Mouse (Mus musculus): ENCODE results near the gene Ralbp1.

Gene Ralbp1

DNA sequence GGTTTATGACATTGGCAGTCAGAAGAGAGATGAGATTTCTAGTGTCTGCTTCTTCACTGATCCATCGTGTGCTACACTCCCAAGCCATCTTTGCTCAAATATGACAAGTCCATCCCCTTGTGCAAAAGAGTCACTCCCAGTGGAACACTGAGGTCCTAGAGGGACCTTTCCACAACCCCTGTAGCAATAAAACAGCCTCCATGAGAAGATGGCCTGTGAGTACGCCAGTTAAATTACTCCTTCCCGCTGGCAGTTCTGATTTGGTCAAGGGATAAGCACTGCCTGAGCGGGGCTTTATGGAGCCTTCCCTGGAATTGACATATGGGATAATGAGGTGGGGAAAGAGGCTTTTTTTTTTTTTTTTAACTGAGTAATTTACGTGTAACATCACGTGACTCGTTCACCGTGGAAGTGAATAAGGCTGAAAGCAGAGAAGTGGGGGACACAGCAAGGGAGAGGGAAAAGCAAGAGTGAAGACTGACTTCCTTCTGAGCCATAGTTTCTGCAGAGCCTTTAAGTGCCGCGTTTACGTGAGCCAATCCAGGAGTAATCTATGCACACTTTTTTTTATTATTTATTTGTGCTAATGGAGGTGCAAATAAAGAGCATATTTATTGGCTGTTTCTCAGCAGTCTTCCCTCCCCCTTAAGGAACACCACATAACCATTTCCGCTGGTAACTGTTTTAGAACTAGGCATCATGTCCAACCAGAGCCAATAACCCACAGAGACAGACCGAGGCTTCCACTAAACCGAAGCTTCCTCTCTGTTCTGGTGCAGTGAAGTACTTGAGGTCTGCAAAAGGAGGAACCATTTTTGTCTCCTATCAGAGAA is at the start of gene Ralbp1:
Ralbp1 (minus strand) TSS at position 102 of the 833 bp plus-strand sequence.
- POLR2A ChIA-PET, result interaction anchor here (0.6 to 5.7 kb wide), 43 partner anchors 8 to 599 kb away, joined by 3 to 71 read pairs (median 5); partner anchors contain the start of genes Vapa (in 2 of the 4), Ankrd12 (in 1 of the 4), Ndufv2 (in 1 of the 4) and Ppp4r1 (in 1 of the 4)
- CTCF ChIA-PET, result interaction anchor here in 3 of 4 experiments (0.6 to 2.9 kb wide), 7 partner anchors 12 to 205 kb away, joined by 3 to 18 read pairs (median 5); no protein-coding TSS in a partner anchor

- ChIA-PET POLR2A (interaction anchor here in 1 of 4 experiments (0.8 to 1.0 kb wide), 2 partner anchors 22 to 47 kb away, joined by 3 read pairs; no protein-coding TSS in a partner anchor), CTCF (interaction anchor here (0.5 to 1.3 kb wide), 16 partner anchors 8 to 977 kb away, joined by 3 to 7 read pairs (median 3); partner anchors contain the start of genes Twsg1 (in 2 of the 4) and Washc1 (in 1 of the 4))
Observed at GRCm38 (mm10) chr17:65933741-65934140, 48.1 kb upstream of the Ralbp1 start.

- ChIA-PET CTCF (interaction anchor here in 3 of 4 experiments (0.6 to 1.2 kb wide), 3 partner anchors 58 to 418 kb away, joined by 3 to 5 read pairs (median 3); no protein-coding TSS in a partner anchor), POLR2A (interaction anchor here in 1 of 4 experiments (0.6 to 2.4 kb wide), 3 partner anchors 8 to 550 kb away, joined by 3 to 6 read pairs (median 3); no protein-coding TSS in a partner anchor)
Observed at GRCm38 (mm10) chr17:65931525-65931924, 45.9 kb upstream of the Ralbp1 start.

- CTCF ChIA-PET, result interaction anchor here in 1 of 4 experiments (0.6 kb wide), 1 partner anchor 419 kb away, joined by 5 read pairs; no protein-coding TSS in a partner anchor
Observed at GRCm38 (mm10) chr17:65930960-65931359, 45.4 kb upstream of the Ralbp1 start.

GRCm38 (mm10) chr17:65930158-65930826 is 44.7 kb upstream of the Ralbp1 start:
- ChIA-PET POLR2A (interaction anchor here in 2 of 4 experiments (0.6 to 2.4 kb wide), 5 partner anchors 9 to 331 kb away, joined by 3 to 6 read pairs (median 3); no protein-coding TSS in a partner anchor), CTCF (interaction anchor here in 1 of 4 experiments (0.6 kb wide), 1 partner anchor 225 kb away, joined by 10 read pairs; no protein-coding TSS in a partner anchor)

More at GRCm38 (mm10) chr17:65930960-65931359, 45.4 kb upstream of the Ralbp1 start:
- POLR2A ChIA-PET, result interaction anchor here in 2 of 4 experiments (0.6 to 2.4 kb wide), 5 partner anchors 9 to 551 kb away, joined by 3 to 6 read pairs (median 3); no protein-coding TSS in a partner anchor

DNA sequence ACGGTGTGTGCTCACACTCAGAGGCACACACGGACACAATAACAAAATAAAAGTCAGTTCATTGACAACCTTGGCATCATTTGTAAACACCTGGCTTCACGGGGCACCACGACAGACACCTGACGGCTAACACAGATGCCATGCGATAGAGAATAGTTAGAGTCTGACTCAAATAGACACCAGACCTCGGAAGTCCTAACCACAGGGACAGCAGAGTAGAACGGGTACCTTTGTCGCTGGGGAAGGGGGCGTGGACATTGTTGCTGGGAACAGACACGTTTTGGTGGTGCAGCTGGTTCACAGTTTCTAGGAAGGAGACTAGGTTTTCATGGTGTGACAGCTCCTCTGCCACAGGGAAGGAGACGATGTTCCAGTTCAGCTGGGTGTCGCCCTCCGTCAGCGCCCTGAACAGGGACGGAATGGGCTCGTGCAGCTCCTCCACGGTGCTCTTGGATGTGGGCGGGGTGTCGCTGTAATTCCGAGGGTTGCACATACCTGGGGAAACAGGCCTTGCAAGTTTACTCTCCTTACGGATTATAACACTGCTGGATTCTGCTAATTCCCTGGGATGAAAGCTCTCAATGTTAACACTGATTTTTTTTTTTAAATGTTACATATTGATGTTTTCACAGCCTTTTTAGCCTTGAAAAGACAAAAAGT is 43.9 kb upstream of the Ralbp1 start:
- CTCF ChIA-PET, result interaction anchor here in 2 of 4 experiments (0.7 to 0.9 kb wide), 2 partner anchors 22 to 178 kb away, joined by 3 read pairs; partner anchors contain the start of gene Twsg1 (in 1 of the 2)

DNA sequence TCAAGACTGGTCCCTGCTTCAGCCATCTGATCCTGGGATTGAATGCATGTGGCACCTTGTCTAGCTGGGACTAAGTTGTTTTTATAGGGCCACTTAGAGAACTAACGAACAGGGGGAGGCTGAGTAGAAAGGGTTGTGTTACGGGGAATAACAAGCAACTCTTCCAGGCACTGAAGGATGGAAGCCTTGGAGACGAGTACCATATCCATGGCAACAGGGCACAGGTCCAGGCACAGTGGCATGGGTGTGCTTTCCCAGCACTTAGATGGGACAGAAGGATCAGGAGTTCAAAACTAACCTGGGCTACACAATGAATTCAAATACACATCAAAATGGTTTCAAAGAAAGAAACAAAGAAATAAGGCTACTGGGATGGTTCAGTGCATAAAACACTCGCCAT is 41.5 kb upstream of the Ralbp1 start:
- ChIA-PET POLR2A (interaction anchor here in 1 of 4 experiments (0.6 kb wide), 1 partner anchor 44 kb away, joined by 6 read pairs; no protein-coding TSS in a partner anchor), CTCF (no interaction called here)

More for the DNA sequence above, 43.9 kb upstream of the Ralbp1 start:
- POLR2A ChIA-PET, result interaction anchor here in 3 of 4 experiments (0.6 to 0.9 kb wide), 4 partner anchors 46 to 1998 kb away, joined by 3 to 4 read pairs (median 3); no protein-coding TSS in a partner anchor

DNA sequence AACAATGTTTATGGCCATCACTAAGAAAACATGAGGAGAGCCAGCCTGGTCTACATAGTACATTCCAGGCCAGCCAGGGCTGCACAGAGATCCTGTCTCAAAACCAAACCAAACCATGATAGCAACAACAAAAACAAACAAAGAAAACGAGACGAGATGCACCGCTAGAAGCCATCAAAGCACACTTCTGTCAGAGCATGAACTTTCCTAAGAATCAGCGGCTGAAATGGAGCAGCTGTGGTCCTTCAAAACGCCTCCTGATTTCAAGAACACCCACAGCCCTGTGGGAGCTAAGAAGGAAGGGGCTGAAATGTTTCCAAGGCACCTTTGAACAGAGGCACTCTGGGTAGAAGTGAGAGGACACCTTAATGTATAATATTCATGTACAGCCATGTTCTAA is 38.6 kb upstream of the Ralbp1 start:
- POLR2A ChIA-PET, result interaction anchor here in 2 of 4 experiments (1.3 to 1.6 kb wide), 3 partner anchors 10 to 203 kb away, joined by 3 read pairs; no protein-coding TSS in a partner anchor
- CTCF ChIA-PET, result no interaction called here

- ChIA-PET POLR2A (interaction anchor here in 2 of 4 experiments (0.6 to 2.2 kb wide), 2 partner anchors 17 to 201 kb away, joined by 3 to 6 read pairs; no protein-coding TSS in a partner anchor), CTCF (no interaction called here)
Observed at GRCm38 (mm10) chr17:65921975-65922374, 36.4 kb upstream of the Ralbp1 start.

- ChIA-PET CTCF (interaction anchor here in 1 of 4 experiments (1.5 kb wide), 1 partner anchor 14 kb away, joined by 4 read pairs; no protein-coding TSS in a partner anchor), POLR2A (interaction anchor here in 2 of 4 experiments (0.6 to 1.3 kb wide), 4 partner anchors 15 to 35 kb away, joined by 3 to 8 read pairs (median 4); no protein-coding TSS in a partner anchor)
Observed at GRCm38 (mm10) chr17:65919235-65919634, 33.6 kb upstream of the Ralbp1 start.

DNA sequence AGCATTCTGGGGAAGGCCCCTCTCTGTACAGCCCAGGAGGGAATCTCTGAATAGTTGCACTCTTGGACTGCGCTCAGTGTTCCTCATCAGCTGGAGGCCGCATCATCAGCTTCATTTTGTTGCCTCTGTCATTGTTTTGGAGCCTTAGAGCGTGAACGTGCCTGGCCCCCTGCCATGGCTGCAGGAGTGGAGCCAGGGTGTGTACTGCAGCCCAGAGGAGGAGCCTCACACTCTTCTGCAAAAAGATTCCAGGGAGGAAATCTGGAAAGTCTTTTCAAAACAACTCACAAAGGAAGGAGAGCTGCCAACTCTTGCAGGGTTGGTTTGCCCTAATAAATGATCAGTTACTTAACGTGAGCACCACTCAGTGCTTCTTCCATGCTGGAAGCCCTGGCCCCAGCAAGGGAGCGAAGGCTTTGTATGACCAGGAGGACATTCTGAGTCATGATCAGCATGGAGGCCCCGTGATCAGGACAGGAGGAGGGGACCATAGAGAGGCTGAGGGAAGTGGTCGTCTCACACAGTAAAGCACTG is 30.6 kb upstream of the Ralbp1 start:
- ChIA-PET POLR2A (interaction anchor here in 2 of 4 experiments (0.7 to 1.1 kb wide), 5 partner anchors 9 to 568 kb away, joined by 3 to 4 read pairs (median 3); no protein-coding TSS in a partner anchor), CTCF (interaction anchor here in 1 of 4 experiments (0.7 kb wide), 1 partner anchor 47 kb away, joined by 3 read pairs; no protein-coding TSS in a partner anchor)

DNA sequence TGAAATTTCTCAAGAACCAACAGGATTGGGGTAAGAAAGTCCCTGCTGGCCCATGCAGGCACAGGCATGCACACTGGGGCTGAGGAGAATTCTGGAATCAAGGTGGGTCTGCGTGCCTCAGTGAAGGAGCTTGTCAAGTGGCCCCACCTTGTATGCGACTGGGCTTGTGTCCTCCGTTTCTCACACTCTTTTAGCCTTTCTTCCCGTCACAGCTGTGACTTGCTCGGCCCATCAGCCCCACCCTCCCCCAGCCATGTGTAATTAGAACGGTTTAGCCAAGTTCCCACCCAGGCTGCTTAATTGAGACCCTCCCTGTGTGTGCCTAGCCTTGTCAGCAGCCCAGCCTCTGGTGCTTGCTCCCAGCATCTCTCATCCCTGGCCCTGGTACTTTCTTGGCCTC is 28.5 kb upstream of the Ralbp1 start:
- ChIA-PET POLR2A (interaction anchor here in 2 of 4 experiments (0.7 to 1.6 kb wide), 3 partner anchors 11 to 36 kb away, joined by 3 to 4 read pairs (median 4); no protein-coding TSS in a partner anchor), CTCF (interaction anchor here in 1 of 4 experiments (1.1 kb wide), 1 partner anchor 47 kb away, joined by 3 read pairs; no protein-coding TSS in a partner anchor)

DNA sequence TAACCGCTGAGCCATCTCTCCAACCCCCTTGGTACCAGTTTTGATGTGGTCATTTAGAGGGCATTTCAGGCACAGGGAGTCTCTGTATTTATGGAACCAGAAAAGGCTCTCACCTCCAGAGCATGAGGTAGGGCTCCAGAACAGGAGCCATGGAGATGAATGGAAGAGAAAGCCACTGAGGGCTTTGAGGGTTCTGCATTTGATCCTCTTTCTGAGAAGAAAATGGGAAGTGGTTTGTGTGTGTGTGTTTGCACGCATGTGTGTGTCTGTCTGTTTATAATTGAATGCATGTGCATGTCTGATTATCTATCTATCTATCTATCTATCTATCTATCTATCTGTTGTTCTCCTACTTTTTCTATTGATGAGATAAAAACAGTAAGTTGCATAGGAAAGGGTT is 26.6 kb upstream of the Ralbp1 start:
- CTCF ChIA-PET, result no interaction called here
- POLR2A ChIA-PET, result interaction anchor here in 2 of 4 experiments (0.7 to 1.4 kb wide), 3 partner anchors 13 to 28 kb away, joined by 3 read pairs; no protein-coding TSS in a partner anchor

- POLR2A ChIA-PET, result interaction anchor here in 2 of 4 experiments (0.6 to 1.0 kb wide), 2 partner anchors 38 to 125 kb away, joined by 4 to 5 read pairs; no protein-coding TSS in a partner anchor
- CTCF ChIA-PET, result no interaction called here
Observed at GRCm38 (mm10) chr17:65911285-65912069, 25.9 kb upstream of the Ralbp1 start.

DNA sequence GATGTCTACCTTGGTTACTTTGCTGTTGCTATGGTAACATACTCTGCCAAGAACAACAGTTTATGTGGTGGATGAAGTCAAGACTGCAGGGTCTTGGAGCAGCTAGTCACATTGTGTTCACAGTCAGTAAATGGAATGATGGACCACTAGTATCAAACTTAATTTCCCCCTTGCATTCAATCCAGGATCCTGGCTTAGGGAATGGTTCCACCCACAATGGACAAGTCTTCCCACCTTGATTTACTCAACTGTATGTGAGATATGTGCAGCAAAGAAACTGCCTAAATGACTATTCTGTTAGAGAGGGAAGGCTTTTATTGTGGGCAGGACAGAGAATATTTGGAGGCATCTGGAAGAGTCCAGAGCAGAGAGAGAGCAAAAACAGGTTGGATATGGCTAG is 22.7 kb upstream of the Ralbp1 start:
- CTCF ChIA-PET, result no interaction called here

DNA sequence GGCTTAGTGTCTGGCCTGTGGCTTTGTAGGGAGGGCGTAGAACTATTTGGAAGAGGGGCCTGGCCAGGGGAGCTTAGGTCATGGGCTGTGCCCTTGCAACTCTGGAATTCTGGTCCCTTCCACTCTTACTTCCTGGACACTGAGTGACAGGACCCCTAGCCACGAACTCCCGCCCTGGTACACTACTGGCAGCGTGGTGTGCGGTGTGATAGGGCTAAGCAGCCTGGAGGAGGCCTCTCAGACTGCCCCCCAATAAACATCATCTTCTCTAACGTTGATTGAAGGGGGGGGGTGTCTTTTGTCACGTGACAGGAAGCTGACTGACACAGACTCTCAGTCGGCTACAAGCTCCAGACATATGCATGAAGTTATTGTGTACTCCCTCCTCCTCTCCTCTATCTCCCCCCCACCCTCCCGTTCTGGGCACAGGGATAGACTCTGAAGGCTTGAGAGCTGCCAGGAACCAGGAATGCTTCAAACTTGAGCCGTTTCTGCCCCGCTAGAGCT is 21.4 kb upstream of the Ralbp1 start:
- ChIA-PET POLR2A (interaction anchor here in 3 of 4 experiments (0.7 to 4.0 kb wide), 21 partner anchors 8 to 1010 kb away, joined by 3 to 38 read pairs (median 4); partner anchors contain the start of genes Ralbp1 (in 2 of the 3) and Vapa (in 1 of the 3)), CTCF (interaction anchor here in 3 of 4 experiments (0.6 to 1.5 kb wide), 5 partner anchors 27 to 200 kb away, joined by 3 to 5 read pairs (median 3); no protein-coding TSS in a partner anchor)

More for the DNA sequence above, 22.7 kb upstream of the Ralbp1 start:
- POLR2A ChIA-PET, result interaction anchor here in 3 of 4 experiments (0.6 to 4.0 kb wide), 4 partner anchors 23 to 121 kb away, joined by 3 to 38 read pairs (median 4); partner anchors contain the start of gene Ralbp1 (in 1 of the 3)

Data from embryonic stem cell, embryonic (primary cell).